Mouse (Mus musculus): Measurements from ENCODE around the gene Tmem119. TPM values are rescaled to one million over a fixed set of nuclear protein-coding genes. Genes with fewer than 3 reads are reported as not detected.

Tmem119 gene
- total and polyA plus RNA-seq, 3 experiments: 0.13 TPM; not detected in 2

DNA sequence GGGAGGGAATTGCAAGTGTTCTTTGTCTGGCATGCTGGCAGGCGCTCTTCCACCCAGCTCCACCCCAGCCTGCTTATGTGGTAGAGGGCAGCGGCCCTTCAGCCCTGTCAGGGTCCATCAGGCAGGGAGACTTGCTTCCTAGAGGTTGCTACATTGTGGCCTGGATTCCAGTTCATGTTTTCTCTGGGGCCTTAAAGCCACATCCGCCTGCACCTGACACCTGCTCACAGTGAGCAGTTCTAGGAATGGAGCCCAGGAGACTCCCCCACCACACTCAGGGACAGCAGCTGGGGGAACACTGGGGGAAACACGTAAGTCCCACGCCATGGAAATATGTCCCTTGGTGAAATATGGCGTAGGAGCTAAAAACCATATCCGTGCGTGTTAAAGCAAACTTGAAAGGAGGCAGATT is 32.2 kb upstream of the Tmem119 start, which contains the start of gene Selplg:
Gene Selplg (minus strand): TSS at position 155 of the 412 bp plus-strand sequence.
- TF ChIP-seq SMC3 (IDR thresholded peaks at IDR 0.05; ENCODE audit: low read depth, low read length) (no peak), RAD21 (IDR thresholded peaks at IDR 0.05; ENCODE audit: low read depth, low read length) (no peak), GABPA (IDR thresholded peaks at IDR 0.05; ENCODE audit: low read depth, low read length) (no peak), MAFK (IDR thresholded peaks at IDR 0.05; ENCODE audit: borderline replicate concordance, low read depth, low read length) (no peak), NRF1 (IDR thresholded peaks at IDR 0.05; ENCODE audit: insufficient read depth, low read depth, low read length, poor library complexity, severe bottlenecking) (no peak), UBTF (IDR thresholded peaks at IDR 0.05; ENCODE audit: borderline replicate concordance, insufficient read depth, low read depth, low read length) (no peak), BHLHE40 (IDR thresholded peaks at IDR 0.05; ENCODE audit: borderline replicate concordance, low read depth, low read length) (no peak), USF1 (IDR thresholded peaks at IDR 0.05; ENCODE audit: low read depth, low read length) (no peak), TAL1 (IDR thresholded peaks at IDR 0.05; ENCODE audit: low read length) (no peak), TBP (IDR thresholded peaks at IDR 0.05; ENCODE audit: low read depth, low read length) (no peak), POLR2A (IDR thresholded peaks at IDR 0.05; ENCODE audit: control insufficient read depth in 1 of 2, insufficient read depth in 1 of 2, low read depth in 1 of 2, low read length in 2 of 2, poor library complexity in 1 of 2) (no peak), ZNF384 (IDR thresholded peaks at IDR 0.05; ENCODE audit: low read depth, low read length) (no peak), JUND (IDR thresholded peaks at IDR 0.05; ENCODE audit: low read depth, low read length) (no peak), ELF1 (IDR thresholded peaks at IDR 0.05; ENCODE audit: low read depth, low read length) (no peak), MAZ (IDR thresholded peaks at IDR 0.05; ENCODE audit: low read depth, low read length) (no peak), RCOR1 (IDR thresholded peaks at IDR 0.05; ENCODE audit: low read depth, low read length) (no peak), E2F4 (IDR thresholded peaks at IDR 0.05; ENCODE audit: borderline replicate concordance, low read depth, low read length) (no peak), GATA1 (IDR thresholded peaks at IDR 0.05; ENCODE audit: low read depth, low read length) (no peak), SIN3A (IDR thresholded peaks at IDR 0.05; ENCODE audit: low read length) (no peak)
- peaks cover 0 to 6% of the 10 kb centered on the region in 2 experiments; a peak in 2 of 4 replicates for H3K36me3 ChIP-seq (ENCODE audit: control insufficient read depth in 1 of 2, insufficient read depth in 2 of 2, low read length in 2 of 2)
- no peak within 1 kb of the TSS for H3K9ac ChIP-seq (ENCODE audit: control insufficient read depth, low read depth, low read length, poor library complexity, severe bottlenecking)
- no peak within 1 kb of the TSS for H3K4me3 ChIP-seq (ENCODE audit: control insufficient read depth in 1 of 2, insufficient read depth in 1 of 2, low read depth in 2 of 2, low read length in 2 of 2)
- H3K4me1 ChIP-seq (ENCODE audit: control insufficient read depth in 1 of 2, insufficient read depth in 2 of 2, low read length in 2 of 2): peaks cover 0 to 15% of the 10 kb centered on the region in 2 experiments; a peak in 2 of 4 replicates
- H3K79me2 ChIP-seq (ENCODE audit: control insufficient read depth, insufficient read depth, low read length, poor library complexity): peaks cover 5% of the 10 kb centered on the region
- no peak within 1 kb of the TSS for H3K27ac ChIP-seq (ENCODE audit: control insufficient read depth, low read depth, low read length)
- no peak for DNase-seq (ENCODE audit: low read depth, low spot score)
- H3K27me3 ChIP-seq (ENCODE audit: control insufficient read depth in 1 of 2, insufficient read depth in 2 of 2, low read length in 2 of 2): no peaks in the 10 kb centered on the region
- no peaks in the 10 kb centered on the region for H3K9me3 ChIP-seq (replicated peaks; ENCODE audit: insufficient read depth, low read length)

GRCm38 (mm10) chr5:113831741-113832140 is 31.4 kb upstream of the Tmem119 start:
- no peak for DNase-seq (ENCODE audit: low read depth, low spot score)
- TF ChIP-seq ELF1 (IDR thresholded peaks at IDR 0.05; ENCODE audit: low read depth, low read length): no peak
- TF ChIP-seq TBP (IDR thresholded peaks at IDR 0.05; ENCODE audit: low read depth, low read length): no peak
- TF ChIP-seq CTCF (IDR thresholded peaks at IDR 0.05 in 2 of 3, conservative IDR thresholded peaks at IDR 0.05 in 1 of 3; ENCODE audit: control insufficient read depth in 1 of 3, insufficient read depth in 1 of 3, low read depth in 2 of 3, low read length in 3 of 3, poor library complexity in 1 of 3, severe bottlenecking in 1 of 3): no peak
- TF ChIP-seq ZC3H11A (IDR thresholded peaks at IDR 0.05; ENCODE audit: low read depth, low read length): no peak
- no peak for TF ChIP-seq BHLHE40 (IDR thresholded peaks at IDR 0.05; ENCODE audit: borderline replicate concordance, low read depth, low read length)
- TF ChIP-seq USF1 (IDR thresholded peaks at IDR 0.05; ENCODE audit: low read depth, low read length): no peak
- no peak for TF ChIP-seq JUND (IDR thresholded peaks at IDR 0.05; ENCODE audit: low read depth, low read length)
- TF ChIP-seq MEF2A (IDR thresholded peaks at IDR 0.05; ENCODE audit: extremely low read depth, insufficient replicate concordance, low read depth, low read length, poor library complexity, severe bottlenecking): no peak
- TF ChIP-seq NRF1 (IDR thresholded peaks at IDR 0.05; ENCODE audit: insufficient read depth, low read depth, low read length, poor library complexity, severe bottlenecking): no peak
- TF ChIP-seq POLR2AphosphoS2 (IDR thresholded peaks at IDR 0.05; ENCODE audit: low read length): no peak
- TF ChIP-seq MAZ (IDR thresholded peaks at IDR 0.05; ENCODE audit: low read depth, low read length): no peak
- TF ChIP-seq CHD1 (IDR thresholded peaks at IDR 0.05; ENCODE audit: low read depth, low read length): no peak
- H3K4me3 ChIP-seq (ENCODE audit: control insufficient read depth in 1 of 2, insufficient read depth in 1 of 2, low read depth in 2 of 2, low read length in 2 of 2): no peak overlapping the region
- peaks cover 0 to 15% of the 10 kb centered on the region in 2 experiments; a peak in 2 of 4 replicates for H3K4me1 ChIP-seq (ENCODE audit: control insufficient read depth in 1 of 2, insufficient read depth in 2 of 2, low read length in 2 of 2)
- H3K36me3 ChIP-seq (ENCODE audit: control insufficient read depth in 1 of 2, insufficient read depth in 2 of 2, low read length in 2 of 2): peaks cover 0 to 6% of the 10 kb centered on the region in 2 experiments; a peak in 2 of 4 replicates
- no peaks in the 10 kb centered on the region for H3K27me3 ChIP-seq (ENCODE audit: control insufficient read depth in 1 of 2, insufficient read depth in 2 of 2, low read length in 2 of 2)
- no peak overlapping the region for H3K27ac ChIP-seq (ENCODE audit: control insufficient read depth, low read depth, low read length)
- H3K9me3 ChIP-seq (replicated peaks; ENCODE audit: insufficient read depth, low read length): no peaks in the 10 kb centered on the region
- peaks cover 5% of the 10 kb centered on the region for H3K79me2 ChIP-seq (ENCODE audit: control insufficient read depth, insufficient read depth, low read length, poor library complexity)
- no peak overlapping the region for H3K9ac ChIP-seq (ENCODE audit: control insufficient read depth, low read depth, low read length, poor library complexity, severe bottlenecking)

Data from MEL (cell line).